Mouse (Mus musculus): ENCODE data around the gene Gm20441. TPM values are rescaled to one million over a fixed set of nuclear protein-coding genes. Genes with fewer than 3 reads are reported as not detected.

Gm20441 gene
- total and polyA plus RNA-seq, 3 experiments = not detected

DNA sequence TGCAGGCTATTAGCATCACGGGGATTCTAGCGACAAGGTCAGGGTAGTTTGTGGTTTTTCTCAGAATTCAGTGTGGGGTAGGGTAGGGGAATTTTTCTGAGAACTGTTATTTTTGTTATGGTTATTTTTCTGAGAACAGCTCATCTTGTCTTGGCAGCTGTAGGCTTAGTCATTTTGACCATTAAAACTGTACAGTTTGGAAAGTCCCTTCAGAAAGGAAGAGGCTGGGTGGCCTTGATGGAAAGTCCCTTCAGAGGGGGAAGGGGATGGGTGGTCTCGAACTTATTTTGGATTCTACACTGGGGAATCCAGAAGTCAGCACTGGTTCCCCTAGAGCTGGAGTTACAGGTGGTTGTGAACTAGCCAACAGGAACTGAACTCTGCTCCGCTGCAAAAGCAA is 43.8 kb upstream of the Gm20441 start:
- H3K9ac ChIP-seq (ENCODE audit: low read depth, low read length) = no peak overlapping the region
- intact Hi-C loops (cut with DNase I) = no loop called here

GRCm38 (mm10) chr10:75823782-75824181 is 43.0 kb upstream of the Gm20441 start:
- H3K27me3 ChIP-seq (ENCODE audit: control insufficient read depth, insufficient read depth, low read length) = no peaks in the 10 kb centered on the region; the same call in 1 of the 2 replicates
- H3K27ac ChIP-seq = no peak overlapping the region
- no peak for DNase-seq
- H3K4me3 ChIP-seq = no peak overlapping the region
- no peaks in the 10 kb centered on the region for H3K79me2 ChIP-seq (replicated peaks; ENCODE audit: control insufficient read depth, insufficient read depth, low read length)
- WGBS = 67% methylated on average over 1 of the region's 1 CpGs
- intact Hi-C loops (cut with DNase I) = no loop called here
- H3K36me3 ChIP-seq (ENCODE audit: control insufficient read depth, insufficient read depth, low read length) = no peaks in the 10 kb centered on the region
- TF ChIP-seq CTCF (IDR thresholded peaks at IDR 0.05) (no peak), POLR2A (IDR thresholded peaks at IDR 0.05; ENCODE audit: insufficient read depth, low read depth, low read length) (no peak)
- peaks cover 8% of the 10 kb centered on the region for H3K4me1 ChIP-seq (ENCODE audit: control insufficient read depth, insufficient read depth, low read length)
- H3K9ac ChIP-seq (ENCODE audit: low read depth, low read length) = no peak overlapping the region

More for the DNA sequence above, 43.8 kb upstream of the Gm20441 start:
- Histone ChIP-seq H3K27ac (no peak overlapping the region), H3K36me3 (ENCODE audit: control insufficient read depth, insufficient read depth, low read length) (no peaks in the 10 kb centered on the region), H3K79me2 (replicated peaks; ENCODE audit: control insufficient read depth, insufficient read depth, low read length) (no peaks in the 10 kb centered on the region), H3K27me3 (ENCODE audit: control insufficient read depth, insufficient read depth, low read length) (no peaks in the 10 kb centered on the region; the same call in 1 of the 2 replicates), H3K4me3 (no peak overlapping the region), H3K4me1 (ENCODE audit: control insufficient read depth, insufficient read depth, low read length) (peaks cover 8% of the 10 kb centered on the region)
- WGBS = 81% methylated on average over 4 of the region's 4 CpGs
- no peak for DNase-seq
- TF ChIP-seq POLR2A (IDR thresholded peaks at IDR 0.05; ENCODE audit: insufficient read depth, low read depth, low read length) (no peak), EP300 (IDR thresholded peaks at IDR 0.05; ENCODE audit: insufficient read depth, low read depth, low read length) (no peak), CTCF (IDR thresholded peaks at IDR 0.05) (no peak)

DNA sequence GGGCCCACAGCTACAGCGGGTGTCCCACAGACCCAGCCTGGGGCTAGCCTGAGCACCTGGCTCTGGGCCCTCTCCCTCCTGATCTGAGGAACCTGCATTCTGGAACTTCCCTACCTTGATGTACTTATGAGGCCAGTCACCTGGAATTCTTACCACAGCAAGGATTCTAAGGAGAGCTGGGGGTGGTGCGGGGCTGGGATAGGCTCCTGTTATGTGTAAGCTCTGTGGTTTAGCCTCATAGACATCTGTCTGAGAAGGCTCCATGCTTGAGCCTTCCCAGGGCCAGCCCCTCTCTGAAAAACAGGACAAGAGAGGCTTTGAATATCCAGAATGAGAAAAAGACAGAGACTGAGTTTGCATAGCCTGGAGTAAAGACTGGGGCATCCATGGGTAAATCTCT is 41.7 kb upstream of the Gm20441 start, which contains the start of gene Gstt4:
TSS of gene Gstt4 (minus strand) at position 101 of the 400 bp plus-strand sequence.
- intact Hi-C loops (cut with DNase I) = no loop called here
- peaks cover 2% of the 10 kb centered on the region; the same call in 1 of the 2 replicates for H3K4me1 ChIP-seq (ENCODE audit: control insufficient read depth, insufficient read depth, low read length)
- no peak for DNase-seq
- no peaks in the 10 kb centered on the region for H3K79me2 ChIP-seq (replicated peaks; ENCODE audit: control insufficient read depth, insufficient read depth, low read length)
- H3K4me3 ChIP-seq = no peak within 1 kb of the TSS
- no peaks in the 10 kb centered on the region for H3K36me3 ChIP-seq (ENCODE audit: control insufficient read depth, insufficient read depth, low read length)
- no peak within 1 kb of the TSS for H3K27ac ChIP-seq
- no peaks in the 10 kb centered on the region; the same call in 1 of the 2 replicates for H3K27me3 ChIP-seq (ENCODE audit: control insufficient read depth, insufficient read depth, low read length)
- WGBS = 94% methylated on average over 2 of the region's 2 CpGs
- H3K9ac ChIP-seq (ENCODE audit: low read depth, low read length) = no peak within 1 kb of the TSS
- TF ChIP-seq POLR2A (IDR thresholded peaks at IDR 0.05; ENCODE audit: insufficient read depth, low read depth, low read length) (no peak), EP300 (IDR thresholded peaks at IDR 0.05; ENCODE audit: insufficient read depth, low read depth, low read length) (no peak), CTCF (IDR thresholded peaks at IDR 0.05) (no peak)

GRCm38 (mm10) chr10:75819882-75820281 is 39.1 kb upstream of the Gm20441 start:
- Histone ChIP-seq H3K27me3 (ENCODE audit: control insufficient read depth, insufficient read depth, low read length) (no peaks in the 10 kb centered on the region; the same call in 1 of the 2 replicates), H3K9ac (ENCODE audit: low read depth, low read length) (no peak overlapping the region), H3K36me3 (ENCODE audit: control insufficient read depth, insufficient read depth, low read length) (no peaks in the 10 kb centered on the region), H3K4me3 (no peak overlapping the region), H3K27ac (no peak overlapping the region), H3K4me1 (ENCODE audit: control insufficient read depth, insufficient read depth, low read length) (no peaks in the 10 kb centered on the region), H3K79me2 (replicated peaks; ENCODE audit: control insufficient read depth, insufficient read depth, low read length) (no peaks in the 10 kb centered on the region)
- DNase-seq = no peak
- intact Hi-C loops (cut with DNase I) = no loop called here
- TF ChIP-seq POLR2A (IDR thresholded peaks at IDR 0.05; ENCODE audit: insufficient read depth, low read depth, low read length) = no peak
- TF ChIP-seq EP300 (IDR thresholded peaks at IDR 0.05; ENCODE audit: insufficient read depth, low read depth, low read length) = no peak
- TF ChIP-seq CTCF (IDR thresholded peaks at IDR 0.05) = no peak
- WGBS = 82% methylated on average over 5 of the region's 5 CpGs

- intact Hi-C loops (cut with DNase I) = no loop called here
- H3K27me3 ChIP-seq (ENCODE audit: control insufficient read depth, insufficient read depth, low read length) = peaks cover 1% of the 10 kb centered on the region; the same call in 1 of the 2 replicates
- DNase-seq = no peak
- no peak overlapping the region for H3K9ac ChIP-seq (ENCODE audit: low read depth, low read length)
- no peak overlapping the region for H3K4me3 ChIP-seq
- no peak overlapping the region for H3K27ac ChIP-seq
- no peaks in the 10 kb centered on the region for H3K4me1 ChIP-seq (ENCODE audit: control insufficient read depth, insufficient read depth, low read length)
- H3K36me3 ChIP-seq (ENCODE audit: control insufficient read depth, insufficient read depth, low read length) = no peaks in the 10 kb centered on the region
- WGBS = 58% methylated on average over 10 of the region's 10 CpGs
- no peak for TF ChIP-seq EP300 (IDR thresholded peaks at IDR 0.05; ENCODE audit: insufficient read depth, low read depth, low read length)
- TF ChIP-seq CTCF (IDR thresholded peaks at IDR 0.05) = peak; percentile 30
- no peak for TF ChIP-seq POLR2A (IDR thresholded peaks at IDR 0.05; ENCODE audit: insufficient read depth, low read depth, low read length)
- H3K79me2 ChIP-seq (replicated peaks; ENCODE audit: control insufficient read depth, insufficient read depth, low read length) = no peaks in the 10 kb centered on the region
Measured at GRCm38 (mm10) chr10:75818641-75819040, 37.9 kb upstream of the Gm20441 start.

GRCm38 (mm10) chr10:75804217-75804616 is 23.5 kb upstream of the Gm20441 start:
- H3K4me3 ChIP-seq = no peak overlapping the region
- 59% methylated on average over 2 of the region's 2 CpGs for WGBS
- TF ChIP-seq EP300 (IDR thresholded peaks at IDR 0.05; ENCODE audit: insufficient read depth, low read depth, low read length) (no peak), CTCF (IDR thresholded peaks at IDR 0.05) (no peak), POLR2A (IDR thresholded peaks at IDR 0.05; ENCODE audit: insufficient read depth, low read depth, low read length) (no peak)
- no peaks in the 10 kb centered on the region for H3K36me3 ChIP-seq (ENCODE audit: control insufficient read depth, insufficient read depth, low read length)
- no peak overlapping the region for H3K27ac ChIP-seq
- H3K79me2 ChIP-seq (replicated peaks; ENCODE audit: control insufficient read depth, insufficient read depth, low read length) = no peaks in the 10 kb centered on the region
- intact Hi-C loops (cut with DNase I) = no loop called here
- DNase-seq = no peak
- H3K9ac ChIP-seq (ENCODE audit: low read depth, low read length) = no peak overlapping the region
- H3K4me1 ChIP-seq (ENCODE audit: control insufficient read depth, insufficient read depth, low read length) = no peaks in the 10 kb centered on the region
- no peaks in the 10 kb centered on the region for H3K27me3 ChIP-seq (ENCODE audit: control insufficient read depth, insufficient read depth, low read length)
